Mouse (Mus musculus) ES-E14 (cell line): ENCODE results near the gene Plxdc1. TPM values are rescaled to one million over a fixed set of nuclear protein-coding genes. Genes with fewer than 3 reads are reported as not detected.
A peak's percentile ranks its signal among the peaks of the same experiment; 100 is the strongest.

Source experiments
- DNase-seq: peaks from one replicate; pipeline ENCODE4 v3.0.0-alpha.2; 2013; ENCODE audit warnings: low read depth, low spot score
- H3K27ac ChIP-seq: 2 replicates; pipeline ENCODE4 v1.5.1; 2012; ENCODE audit warnings: low read depth, mild to moderate bottlenecking, low read length, moderate library complexity, mixed read lengths; ENCODE audit not compliant: poor library complexity, insufficient read depth, severe bottlenecking
- H3K36me3 ChIP-seq: 2 replicates; pipeline ENCODE4 v1.6.1; 2012; ENCODE audit warnings: mild to moderate bottlenecking, low read length, moderate library complexity, mixed read lengths; ENCODE audit not compliant: control insufficient read depth, poor library complexity, insufficient read depth, severe bottlenecking
- H3K4me1 ChIP-seq, 2 experiments: fragments of 150-350 bp in 1 of 2; sonication (generic) in 1 of 2; 2 replicates each; pipeline ENCODE4 v1.6.1; 2012; ENCODE audit warnings: low read length in 2 of 2, mild to moderate bottlenecking in 1 of 2, mixed read lengths in 1 of 2; ENCODE audit not compliant: control insufficient read depth in 2 of 2, insufficient read depth in 2 of 2, poor library complexity in 1 of 2
- H3K4me3 ChIP-seq, 2 experiments: fragments of 150-350 bp in 1 of 2; sonication (generic) in 1 of 2; 2 replicates each; pipeline ENCODE4 v1.5.1; 2012; ENCODE audit warnings: low read length in 2 of 2, low read depth in 1 of 2, mild to moderate bottlenecking in 1 of 2, mixed read lengths in 1 of 2; ENCODE audit not compliant: insufficient read depth in 1 of 2, poor library complexity in 1 of 2, severe bottlenecking in 1 of 2
- H3K9ac ChIP-seq: 2 replicates; pipeline ENCODE4 v1.6.1; 2012; ENCODE audit warnings: low read depth, mild to moderate bottlenecking, low read length, mixed read lengths; ENCODE audit not compliant: poor library complexity, insufficient read depth, severe bottlenecking
- H3K9me3 ChIP-seq: fragments of 150-350 bp; sonication (generic); 2 replicates; pipeline ENCODE4 v1.6.1; 2012; ENCODE audit warnings: low read depth, mild to moderate bottlenecking, low read length; ENCODE audit not compliant: control insufficient read depth, insufficient read depth
- CHD2 ChIP-seq: IDR thresholded peaks from 2 replicates; pipeline ENCODE4 v1.6.1; 2014; ENCODE audit warnings: mild to moderate bottlenecking, low read depth, low read length, inconsistent platforms
- HCFC1 ChIP-seq: IDR thresholded peaks from 2 replicates; pipeline ENCODE4 v1.6.1; 2012; ENCODE audit warnings: low read length, inconsistent platforms, borderline replicate concordance; ENCODE audit not compliant: insufficient read depth
- MAFK ChIP-seq: IDR thresholded peaks from 2 replicates; pipeline ENCODE4 v1.6.1; 2014; ENCODE audit warnings: mild to moderate bottlenecking, low read depth, low read length, inconsistent platforms; ENCODE audit not compliant: insufficient read depth
- ZC3H11A ChIP-seq: IDR thresholded peaks from 2 replicates; pipeline ENCODE4 v1.6.1; 2012; ENCODE audit warnings: low read depth, mild to moderate bottlenecking, inconsistent platforms, low read length, borderline replicate concordance
- ZNF384 ChIP-seq: IDR thresholded peaks from 2 replicates; pipeline ENCODE4 v1.6.1; 2012; ENCODE audit warnings: low read depth, low read length, inconsistent platforms
- in situ Hi-C, 2 experiments: fragments of 600-800 bp; cut with MboI; formaldehyde crosslinking; loops; one replicate each; pipeline ENCODE4 v1.15.1; 2025; ENCODE audit warnings: low sequenced_read_pairs in 2 of 2, inconsistent platforms in 1 of 2; ENCODE audit not compliant: unreplicated experiment in 2 of 2
- total RNA-seq: library from RNA; depleted of rRNA; stranded (reverse); fragments of 300-350 nt; gene quantifications from 2 replicates; pipeline ENCODE4 v1.2.3, GENCODE M21; 2012

Gene Plxdc1
- total RNA-seq, 1 experiment, result 2.5 TPM

GRCm38 (mm10) chr11:97897568-97898185 is 88.6 kb downstream of the Plxdc1 start:
- in situ Hi-C loops, result no loop called here
- H3K27ac ChIP-seq, result no peak overlapping the region
- no peak for TF ChIP-seq CHD2
- H3K4me1 ChIP-seq, result no peaks in the 10 kb centered on the region
- H3K9ac ChIP-seq, result no peak overlapping the region
- DNase-seq, result no peak
- no peak overlapping the region for H3K4me3 ChIP-seq
- no peaks in the 10 kb centered on the region for H3K36me3 ChIP-seq
- H3K9me3 ChIP-seq, result no peaks in the 10 kb centered on the region

GRCm38 (mm10) chr11:97896655-97897054 is 89.6 kb downstream of the Plxdc1 start:
- H3K9ac ChIP-seq, result no peak overlapping the region
- no peak overlapping the region for H3K27ac ChIP-seq
- DNase-seq, result no peak
- in situ Hi-C loops, result no loop called here
- no peak overlapping the region for H3K4me3 ChIP-seq
- no peaks in the 10 kb centered on the region for H3K36me3 ChIP-seq
- H3K9me3 ChIP-seq, result no peaks in the 10 kb centered on the region
- TF ChIP-seq HCFC1 (no peak), CHD2 (no peak)
- H3K4me1 ChIP-seq, result no peaks in the 10 kb centered on the region

- Histone ChIP-seq H3K27ac (no peak overlapping the region), H3K9me3 (no peaks in the 10 kb centered on the region), H3K4me1 (no peaks in the 10 kb centered on the region), H3K36me3 (peaks cover 2% of the 10 kb centered on the region), H3K4me3 (no peak overlapping the region), H3K9ac (no peak overlapping the region)
- in situ Hi-C loops, result no loop called here
- DNase-seq, result no peak
- TF ChIP-seq MAFK (no peak), HCFC1 (no peak), ZNF384 (no peak), ZC3H11A (no peak), CHD2 (no peak)
Observed at GRCm38 (mm10) chr11:97891821-97892220, 94.4 kb downstream of the Plxdc1 start.

GRCm38 (mm10) chr11:97885296-97885915 is 100.8 kb downstream of the Plxdc1 start:
- Histone ChIP-seq H3K9ac (peak overlapping the region; percentile 63; the same call in 1 of the 2 replicates), H3K4me3 (peak overlapping the region; percentile 58 to 85), H3K4me1 (no peaks in the 10 kb centered on the region), H3K36me3 (peaks cover 2% of the 10 kb centered on the region), H3K27ac (no peak overlapping the region; the same call in 1 of the 2 replicates), H3K9me3 (no peaks in the 10 kb centered on the region)
- no peak for DNase-seq
- in situ Hi-C loops, result no loop called here
- TF ChIP-seq ZNF384 (peak; percentile 63), MAFK (no peak), HCFC1 (no peak)

- DNase-seq, result no peak
- no peaks in the 10 kb centered on the region for H3K9me3 ChIP-seq
- H3K27ac ChIP-seq, result peak overlapping the region; percentile 72; the same call in 1 of the 2 replicates
- TF ChIP-seq MAFK (no peak), ZC3H11A (no peak), HCFC1 (no peak), CHD2 (no peak), ZNF384 (no peak)
- in situ Hi-C loops, result no loop called here
- peak overlapping the region; percentile 63 for H3K9ac ChIP-seq
- no peaks in the 10 kb centered on the region for H3K4me1 ChIP-seq
- peak overlapping the region; percentile 58 to 85 for H3K4me3 ChIP-seq
- peaks cover 2% of the 10 kb centered on the region for H3K36me3 ChIP-seq
Observed at GRCm38 (mm10) chr11:97884601-97885185, 101.6 kb downstream of the Plxdc1 start.
